Mouse (Mus musculus) cortical plate, adult 2 months (tissue): Measurements from ENCODE around the gene Fkrp. TPM values are rescaled to one million over a fixed set of nuclear protein-coding genes. Genes with fewer than 3 reads are reported as not detected.
A peak's percentile ranks its signal among the peaks of the same experiment; 100 is the strongest.

ENCODE experiments used
- H3K27ac ChIP-seq: fragments of 200-500 bp; 2 replicates; pipeline ENCODE4 v1.5.1; 2012; ENCODE audit warnings: low read length, control low read depth, inconsistent platforms; ENCODE audit not compliant: insufficient read depth
- H3K4me1 ChIP-seq: fragments of 200-500 bp; 2 replicates; pipeline ENCODE4 v1.6.1; 2011; ENCODE audit warnings: low read length; ENCODE audit not compliant: control insufficient read depth, insufficient read depth
- H3K4me3 ChIP-seq: fragments of 200-500 bp; 2 replicates; pipeline ENCODE4 v1.5.1; 2011; ENCODE audit warnings: mild to moderate bottlenecking, low read length, control low read depth; ENCODE audit not compliant: insufficient read depth
- CTCF ChIP-seq: fragments of 200-500 bp; IDR thresholded peaks from 2 replicates; pipeline ENCODE4 v1.5.1; 2011; ENCODE audit warnings: mild to moderate bottlenecking, control low read depth, low read length; ENCODE audit not compliant: insufficient read depth; ENCODE audit errors: extremely low read depth
- POLR2A ChIP-seq: fragments of 200-500 bp; IDR thresholded peaks from 2 replicates; pipeline ENCODE4 v1.6.1; 2011; ENCODE audit warnings: mild to moderate bottlenecking, low read length, control low read depth; ENCODE audit not compliant: insufficient read depth; ENCODE audit errors: extremely low read depth
- polyA plus RNA-seq: library from polyadenylated mRNA; depleted of rRNA; stranded (reverse); fragments of >200 nt; gene quantifications from 2 replicates; pipeline ENCODE4 v1.2.3, GENCODE M21; 2012; rRNA removed

Gene Fkrp
- polyA plus RNA-seq: 42.3 and 44.0 TPM in 2 replicates

GRCm38 (mm10) chr7:16816475-16817122 is at the start of gene Fkrp:
Fkrp (minus strand) TSS chr7:16816732.
- TF ChIP-seq CTCF (no peak), POLR2A (no peak)
- Histone ChIP-seq H3K4me1 (peaks cover 27% of the 10 kb centered on the region), H3K4me3 (peak within 1 kb of the TSS; percentile 90), H3K27ac (peak within 1 kb of the TSS; percentile 100)

- no peak overlapping the region for H3K27ac ChIP-seq
- peak; percentile 64 for TF ChIP-seq CTCF
- TF ChIP-seq POLR2A: no peak
- no peaks in the 10 kb centered on the region for H3K4me1 ChIP-seq
- no peak overlapping the region for H3K4me3 ChIP-seq
Observed at GRCm38 (mm10) chr7:16859902-16860651, 43.5 kb upstream of the Fkrp start.

GRCm38 (mm10) chr7:16858336-16858735 is 41.8 kb upstream of the Fkrp start:
- Histone ChIP-seq H3K27ac (no peak overlapping the region), H3K4me1 (no peaks in the 10 kb centered on the region), H3K4me3 (peak overlapping the region; percentile 25; the same call in 1 of the 2 replicates)
- TF ChIP-seq POLR2A (no peak), CTCF (peak; percentile 53)

GRCm38 (mm10) chr7:16853302-16853831 is 36.8 kb upstream of the Fkrp start:
- Histone ChIP-seq H3K4me3 (no peak overlapping the region), H3K27ac (no peak overlapping the region)
- TF ChIP-seq POLR2A: no peak

GRCm38 (mm10) chr7:16851636-16852035 is 35.1 kb upstream of the Fkrp start:
- H3K4me1 ChIP-seq: no peaks in the 10 kb centered on the region
- no peak overlapping the region for H3K27ac ChIP-seq
- TF ChIP-seq CTCF: no peak
- no peak for TF ChIP-seq POLR2A
- no peak overlapping the region for H3K4me3 ChIP-seq

More at GRCm38 (mm10) chr7:16853302-16853831, 36.8 kb upstream of the Fkrp start:
- no peaks in the 10 kb centered on the region for H3K4me1 ChIP-seq

GRCm38 (mm10) chr7:16848579-16848978 is 32.0 kb upstream of the Fkrp start:
- Histone ChIP-seq H3K4me1 (no peaks in the 10 kb centered on the region), H3K4me3 (no peak overlapping the region), H3K27ac (no peak overlapping the region)
- TF ChIP-seq CTCF (peak; percentile 52), POLR2A (no peak)

GRCm38 (mm10) chr7:16847507-16847906 is 31.0 kb upstream of the Fkrp start:
- H3K27ac ChIP-seq: no peak overlapping the region
- no peaks in the 10 kb centered on the region for H3K4me1 ChIP-seq
- no peak overlapping the region for H3K4me3 ChIP-seq
- no peak for TF ChIP-seq POLR2A
- TF ChIP-seq CTCF: no peak

GRCm38 (mm10) chr7:16846775-16847174 is 30.2 kb upstream of the Fkrp start:
- H3K4me1 ChIP-seq: 0 out of 2 replicates have a peak, but pooled peaks cover 2% of the 10 kb centered on the region
- H3K4me3 ChIP-seq: no peak overlapping the region
- no peak for TF ChIP-seq POLR2A
- no peak for TF ChIP-seq CTCF
- no peak overlapping the region for H3K27ac ChIP-seq

- Histone ChIP-seq H3K27ac (no peak overlapping the region), H3K4me3 (no peak overlapping the region), H3K4me1 (0 out of 2 replicates have a peak, but pooled peaks cover 2% of the 10 kb centered on the region)
- TF ChIP-seq POLR2A (no peak), CTCF (no peak)
Observed at GRCm38 (mm10) chr7:16845820-16846167, 29.3 kb upstream of the Fkrp start.

GRCm38 (mm10) chr7:16845072-16845819 is 28.7 kb upstream of the Fkrp start:
- no peak for TF ChIP-seq CTCF
- TF ChIP-seq POLR2A: no peak
- Histone ChIP-seq H3K4me3 (peak overlapping the region; percentile 19; the same call in 1 of the 2 replicates), H3K4me1 (0 out of 2 replicates have a peak, but pooled peaks cover 2% of the 10 kb centered on the region), H3K27ac (peak overlapping the region; percentile 4)
